Mouse (Mus musculus): ENCODE measurements around the gene Hspb1. TPM values are rescaled to one million over a fixed set of nuclear protein-coding genes. Genes with fewer than 3 reads are reported as not detected.
A peak's percentile ranks its signal among the peaks of the same experiment; 100 is the strongest.

Gene Hspb1
- total and polyA plus RNA-seq, 2 experiments, result 19.5 to 24.3 TPM

DNA sequence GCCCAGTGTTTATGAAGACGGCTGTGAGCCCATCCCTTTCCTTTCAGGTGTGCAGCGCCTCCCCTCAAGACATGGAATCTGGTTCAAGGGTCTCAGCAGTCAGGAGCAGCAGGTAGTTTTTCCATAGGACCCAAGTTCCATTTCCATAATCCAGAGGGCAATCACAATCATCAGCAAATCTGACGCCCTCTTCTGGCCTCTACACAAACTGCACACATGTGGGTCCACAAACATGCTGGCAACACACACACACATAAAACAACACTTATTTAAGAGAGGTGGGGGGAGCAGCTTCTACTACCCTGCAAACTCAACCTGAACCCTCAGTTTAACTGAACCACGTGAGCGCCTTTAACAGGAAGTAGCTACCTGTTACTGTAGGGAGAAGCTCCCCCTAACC lies 30.9 kb downstream of the Hspb1 start:
- Histone ChIP-seq H3K27me3 (ENCODE audit: control insufficient read depth, insufficient read depth, low read length) (no peaks in the 10 kb centered on the region), H3K36me3 (ENCODE audit: control insufficient read depth, insufficient read depth, low read length) (peaks cover 9% of the 10 kb centered on the region; the same call in 1 of the 2 replicates), H3K79me2 (ENCODE audit: control insufficient read depth, insufficient read depth, low read length) (peaks cover 24% of the 10 kb centered on the region; the same call in 1 of the 2 replicates), H3K4me3 (ENCODE audit: insufficient read depth, low read depth, low read length) (no peak overlapping the region), H3K4me1 (ENCODE audit: control insufficient read depth, insufficient read depth, low read length) (peaks cover 25% of the 10 kb centered on the region), H3K27ac (replicated peaks; ENCODE audit: insufficient read depth, low read depth, low read length) (no peak overlapping the region), H3K9ac (ENCODE audit: low read depth, low read length) (no peak overlapping the region)
- TF ChIP-seq POLR2A (IDR thresholded peaks at IDR 0.05; ENCODE audit: extremely low read depth, insufficient read depth, low read length), result no peak
- TF ChIP-seq CTCF (IDR thresholded peaks at IDR 0.05; ENCODE audit: low read depth, low read length), result no peak
- 96% methylated on average over 5 of the region's 5 CpGs for WGBS
- no peak for DNase-seq (ENCODE audit: extremely low read depth, low read depth, low spot score)

DNA sequence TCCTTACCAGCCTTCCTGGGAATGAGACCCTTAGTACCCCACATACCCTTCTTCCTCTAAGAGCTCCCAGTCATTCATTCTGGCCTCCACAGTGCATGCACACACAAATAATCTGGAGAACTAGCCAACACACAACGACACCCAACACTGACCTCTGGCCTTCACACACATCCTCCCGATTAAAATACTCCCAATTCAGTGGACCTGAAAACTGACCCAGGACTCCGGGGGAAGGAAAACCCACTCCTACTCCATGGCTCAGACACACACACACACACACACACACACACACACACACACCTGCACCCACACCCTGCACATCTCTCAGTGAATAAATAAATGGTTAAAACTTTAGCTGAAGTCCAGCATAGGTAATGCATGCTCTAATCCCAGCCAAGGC lies 32.2 kb downstream of the Hspb1 start:
- no peak for TF ChIP-seq CTCF (IDR thresholded peaks at IDR 0.05; ENCODE audit: low read depth, low read length)
- no peak for TF ChIP-seq POLR2A (IDR thresholded peaks at IDR 0.05; ENCODE audit: extremely low read depth, insufficient read depth, low read length)
- peaks cover 19% of the 10 kb centered on the region for H3K4me1 ChIP-seq (ENCODE audit: control insufficient read depth, insufficient read depth, low read length)
- whole genome bisulfite sequencing, result 53% methylated on average over 3 of the region's 3 CpGs
- DNase-seq (ENCODE audit: extremely low read depth, low read depth, low spot score), result no peak
- H3K9ac ChIP-seq (ENCODE audit: low read depth, low read length), result no peak overlapping the region
- H3K79me2 ChIP-seq (ENCODE audit: control insufficient read depth, insufficient read depth, low read length), result peaks cover 29% of the 10 kb centered on the region; the same call in 1 of the 2 replicates
- peaks cover 9% of the 10 kb centered on the region; the same call in 1 of the 2 replicates for H3K36me3 ChIP-seq (ENCODE audit: control insufficient read depth, insufficient read depth, low read length)
- no peak overlapping the region for H3K4me3 ChIP-seq (ENCODE audit: insufficient read depth, low read depth, low read length)
- no peaks in the 10 kb centered on the region for H3K27me3 ChIP-seq (ENCODE audit: control insufficient read depth, insufficient read depth, low read length)
- H3K27ac ChIP-seq (replicated peaks; ENCODE audit: insufficient read depth, low read depth, low read length), result no peak overlapping the region

DNA sequence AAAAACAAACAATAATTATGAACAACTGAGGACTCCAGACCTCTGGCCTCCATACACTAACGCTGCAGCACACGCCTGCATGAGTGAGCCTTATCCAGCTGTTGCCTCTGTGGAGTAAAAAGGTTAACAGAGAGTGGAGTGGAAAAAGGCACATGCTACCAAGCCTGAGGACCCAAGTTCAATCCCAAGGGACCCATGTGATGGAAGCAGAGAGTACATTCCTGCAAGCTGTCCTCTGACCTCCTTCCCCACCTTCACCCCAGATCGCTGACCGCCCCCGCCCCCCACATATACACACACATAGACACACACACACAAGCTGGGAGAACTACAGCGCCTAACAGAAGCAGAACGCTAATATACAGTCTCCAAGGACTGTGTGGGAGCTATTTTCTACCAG lies 36.2 kb downstream of the Hspb1 start:
- TF ChIP-seq CTCF (IDR thresholded peaks at IDR 0.05; ENCODE audit: low read depth, low read length) (no peak), POLR2A (IDR thresholded peaks at IDR 0.05; ENCODE audit: extremely low read depth, insufficient read depth, low read length) (no peak)
- Histone ChIP-seq H3K4me1 (ENCODE audit: control insufficient read depth, insufficient read depth, low read length) (peaks cover 4% of the 10 kb centered on the region; the same call in 1 of the 2 replicates), H3K27ac (replicated peaks; ENCODE audit: insufficient read depth, low read depth, low read length) (no peak overlapping the region), H3K79me2 (ENCODE audit: control insufficient read depth, insufficient read depth, low read length) (peaks cover 37% of the 10 kb centered on the region), H3K36me3 (ENCODE audit: control insufficient read depth, insufficient read depth, low read length) (peaks cover 12% of the 10 kb centered on the region; the same call in 1 of the 2 replicates), H3K4me3 (ENCODE audit: insufficient read depth, low read depth, low read length) (no peak overlapping the region), H3K9ac (ENCODE audit: low read depth, low read length) (no peak overlapping the region), H3K27me3 (ENCODE audit: control insufficient read depth, insufficient read depth, low read length) (no peaks in the 10 kb centered on the region)
- DNase-seq (ENCODE audit: extremely low read depth, low read depth, low spot score), result no peak
- 92% methylated on average over 7 of the region's 7 CpGs for WGBS

DNA sequence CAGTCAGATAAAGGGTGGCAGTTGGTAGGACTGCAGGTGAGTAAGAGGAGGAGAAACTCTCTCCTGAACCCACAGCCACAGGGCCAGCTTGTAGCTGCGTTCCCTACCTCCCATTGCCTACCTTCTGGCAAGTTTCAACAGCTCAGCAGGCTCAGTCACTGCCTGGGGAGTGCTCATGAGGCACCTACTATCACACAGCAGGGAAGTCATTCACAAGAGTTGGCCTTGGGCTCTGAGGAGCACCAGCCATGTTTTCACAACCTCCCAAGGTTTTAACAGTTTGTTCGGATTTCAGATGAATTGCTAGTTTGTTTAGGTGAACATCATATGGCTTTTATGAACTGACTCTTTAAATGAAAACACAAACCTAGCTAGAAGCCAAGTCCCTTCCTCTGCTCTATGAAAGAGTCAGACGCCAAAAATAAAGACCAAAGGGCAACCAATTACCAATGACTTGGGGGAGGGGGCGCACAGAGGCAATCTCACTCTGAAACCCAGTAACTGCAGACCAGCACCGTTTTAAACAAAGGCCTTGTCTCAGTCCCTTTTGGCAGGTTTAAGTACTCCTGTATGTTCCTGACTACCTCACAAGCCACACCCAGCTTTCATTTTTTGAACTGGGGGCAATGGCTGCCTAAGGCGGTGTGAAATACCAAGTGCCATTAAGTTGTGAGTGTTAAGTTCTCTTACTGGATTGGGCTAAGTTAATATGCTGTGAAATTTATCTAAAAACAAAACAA lies 42.1 kb downstream of the Hspb1 start:
- Histone ChIP-seq H3K36me3 (ENCODE audit: control insufficient read depth, insufficient read depth, low read length) (peaks cover 5% of the 10 kb centered on the region; the same call in 1 of the 2 replicates), H3K4me1 (ENCODE audit: control insufficient read depth, insufficient read depth, low read length) (peaks cover 23% of the 10 kb centered on the region), H3K79me2 (ENCODE audit: control insufficient read depth, insufficient read depth, low read length) (peaks cover 38% of the 10 kb centered on the region), H3K27ac (replicated peaks; ENCODE audit: insufficient read depth, low read depth, low read length) (peak overlapping the region; percentile 59), H3K9ac (ENCODE audit: low read depth, low read length) (no peak overlapping the region), H3K4me3 (ENCODE audit: insufficient read depth, low read depth, low read length) (no peak overlapping the region), H3K27me3 (ENCODE audit: control insufficient read depth, insufficient read depth, low read length) (no peaks in the 10 kb centered on the region)
- peak; percentile 45 for DNase-seq (ENCODE audit: extremely low read depth, low read depth, low spot score)
- 46% methylated on average over 6 of the region's 6 CpGs for WGBS
- no peak for TF ChIP-seq CTCF (IDR thresholded peaks at IDR 0.05; ENCODE audit: low read depth, low read length)
- no peak for TF ChIP-seq POLR2A (IDR thresholded peaks at IDR 0.05; ENCODE audit: extremely low read depth, insufficient read depth, low read length)

DNA sequence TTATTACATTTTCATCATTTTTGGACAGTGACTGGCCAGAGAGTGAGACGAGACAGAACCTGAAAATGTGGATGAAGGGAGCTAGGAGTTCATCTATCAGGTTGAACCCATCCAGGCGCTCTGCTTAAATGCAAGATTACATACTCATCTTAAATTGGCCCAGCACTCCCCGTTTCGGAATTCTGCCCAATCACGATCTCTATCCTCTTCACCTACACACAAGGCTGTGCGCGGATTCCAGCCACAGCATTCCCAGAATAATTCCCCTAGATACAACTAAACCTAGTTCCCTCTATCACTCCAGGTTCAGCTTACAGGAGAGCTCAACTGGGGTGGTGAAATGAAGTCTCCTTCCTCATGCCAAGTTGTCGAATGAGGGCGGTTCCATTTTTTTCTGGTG lies 43.8 kb downstream of the Hspb1 start:
- no peak for DNase-seq (ENCODE audit: extremely low read depth, low read depth, low spot score)
- peaks cover 2% of the 10 kb centered on the region; the same call in 1 of the 2 replicates for H3K36me3 ChIP-seq (ENCODE audit: control insufficient read depth, insufficient read depth, low read length)
- no peak overlapping the region for H3K9ac ChIP-seq (ENCODE audit: low read depth, low read length)
- WGBS, result 80% methylated on average over 9 of the region's 9 CpGs
- peaks cover 23% of the 10 kb centered on the region for H3K4me1 ChIP-seq (ENCODE audit: control insufficient read depth, insufficient read depth, low read length)
- H3K4me3 ChIP-seq (ENCODE audit: insufficient read depth, low read depth, low read length), result no peak overlapping the region
- 0 out of 2 replicates have a peak overlapping the region, but pooled peaks have one; percentile 5 for H3K27ac ChIP-seq (replicated peaks; ENCODE audit: insufficient read depth, low read depth, low read length)
- TF ChIP-seq POLR2A (IDR thresholded peaks at IDR 0.05; ENCODE audit: extremely low read depth, insufficient read depth, low read length), result no peak
- no peak for TF ChIP-seq CTCF (IDR thresholded peaks at IDR 0.05; ENCODE audit: low read depth, low read length)
- peaks cover 31% of the 10 kb centered on the region; the same call in 1 of the 2 replicates for H3K79me2 ChIP-seq (ENCODE audit: control insufficient read depth, insufficient read depth, low read length)
- no peaks in the 10 kb centered on the region for H3K27me3 ChIP-seq (ENCODE audit: control insufficient read depth, insufficient read depth, low read length)

DNA sequence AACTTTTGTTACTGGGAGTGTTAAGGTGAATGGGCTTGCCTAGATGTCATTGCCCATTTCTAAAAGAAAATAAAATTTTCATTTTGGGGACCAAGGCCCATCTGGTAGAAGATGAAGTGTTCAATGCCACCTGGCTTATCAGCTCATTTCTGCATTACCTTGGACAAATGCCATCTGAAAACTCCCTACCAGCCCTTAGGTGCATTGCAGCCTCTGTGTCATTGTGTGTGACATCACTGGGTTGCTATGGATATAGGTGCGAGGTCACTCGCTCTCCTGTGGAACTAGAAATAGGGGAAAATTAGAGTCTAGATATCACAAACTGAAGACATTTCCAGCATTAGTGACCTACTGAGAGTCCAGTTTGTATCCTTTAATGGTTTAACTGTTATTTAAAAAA lies 44.6 kb downstream of the Hspb1 start:
- H3K4me1 ChIP-seq (ENCODE audit: control insufficient read depth, insufficient read depth, low read length), result peaks cover 23% of the 10 kb centered on the region
- peaks cover 26% of the 10 kb centered on the region; the same call in 1 of the 2 replicates for H3K79me2 ChIP-seq (ENCODE audit: control insufficient read depth, insufficient read depth, low read length)
- H3K4me3 ChIP-seq (ENCODE audit: insufficient read depth, low read depth, low read length), result no peak overlapping the region
- no peaks in the 10 kb centered on the region for H3K27me3 ChIP-seq (ENCODE audit: control insufficient read depth, insufficient read depth, low read length)
- H3K27ac ChIP-seq (replicated peaks; ENCODE audit: insufficient read depth, low read depth, low read length), result no peak overlapping the region
- WGBS, result 70% methylated on average over 2 of the region's 2 CpGs
- TF ChIP-seq POLR2A (IDR thresholded peaks at IDR 0.05; ENCODE audit: extremely low read depth, insufficient read depth, low read length) (no peak), CTCF (IDR thresholded peaks at IDR 0.05; ENCODE audit: low read depth, low read length) (no peak)
- no peak overlapping the region for H3K9ac ChIP-seq (ENCODE audit: low read depth, low read length)
- no peak for DNase-seq (ENCODE audit: extremely low read depth, low read depth, low spot score)
- H3K36me3 ChIP-seq (ENCODE audit: control insufficient read depth, insufficient read depth, low read length), result peaks cover 2% of the 10 kb centered on the region; the same call in 1 of the 2 replicates

Data from liver, adult 2 months (tissue).